Mouse (Mus musculus): ENCODE measurements around the gene Vti1a. TPM values are rescaled to one million over a fixed set of nuclear protein-coding genes. Genes with fewer than 3 reads are reported as not detected.

The Vti1a gene
- total RNA-seq, 2 experiments from 2014 or later, result 14.8 to 15.6 TPM

DNA sequence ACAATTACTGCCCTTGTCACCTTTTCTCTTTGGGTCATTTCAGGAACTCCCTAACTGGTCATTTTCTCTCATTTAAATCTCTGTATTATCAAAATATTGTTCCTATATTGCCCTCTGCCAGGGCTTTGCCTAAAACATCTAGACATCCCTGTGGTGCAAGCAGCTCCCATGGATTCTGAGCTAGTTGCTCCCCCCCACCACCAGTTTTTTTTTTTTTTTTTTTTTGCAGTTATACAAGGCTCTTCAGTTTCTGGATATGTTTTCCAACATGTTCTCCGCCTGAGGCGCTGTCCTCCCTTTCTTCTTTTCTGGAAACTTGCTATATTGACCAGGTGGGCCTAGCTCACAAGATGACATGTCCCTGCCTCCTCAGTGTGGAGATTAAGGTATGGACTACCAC is 2.4 kb upstream of the Vti1a start:
- DNase-seq, result no peak

DNA sequence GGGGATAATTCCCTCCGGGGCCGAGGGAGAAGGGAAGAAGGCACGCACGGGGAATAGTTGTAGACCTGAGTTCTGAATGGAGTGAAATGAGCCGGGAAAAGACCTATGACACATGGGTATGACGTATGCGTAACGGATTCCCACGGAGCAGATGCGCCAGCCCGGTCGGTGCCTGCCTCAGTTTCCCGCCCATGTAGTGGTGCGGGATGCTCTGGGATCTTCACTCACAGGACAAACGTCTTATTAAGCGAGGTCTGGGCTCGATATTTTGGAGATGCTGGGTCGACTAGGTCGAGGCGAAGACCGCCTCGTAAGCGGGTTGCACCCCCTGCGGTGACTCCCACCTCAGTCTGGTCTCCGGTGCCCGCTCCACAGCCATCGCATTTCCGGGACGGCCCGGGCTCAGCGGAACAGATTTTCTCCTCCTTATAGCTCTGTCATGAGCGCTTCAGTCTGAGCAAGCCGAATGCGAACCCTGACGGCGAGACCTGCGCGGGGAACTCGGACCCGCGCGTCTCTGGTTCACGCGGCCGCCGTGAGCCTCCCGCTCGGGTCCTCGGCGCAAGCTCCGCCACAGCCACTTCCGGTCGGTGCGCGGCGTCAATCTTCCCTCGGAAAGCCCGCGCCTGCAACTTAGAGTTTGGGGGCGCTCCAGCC is 515 bp upstream of the Vti1a start, which contains the start of gene Zdhhc6:
TSS of gene Zdhhc6 (minus strand) at position 581 of the 657 bp plus-strand sequence.
- DNase-seq, result peak; percentile 88

DNA sequence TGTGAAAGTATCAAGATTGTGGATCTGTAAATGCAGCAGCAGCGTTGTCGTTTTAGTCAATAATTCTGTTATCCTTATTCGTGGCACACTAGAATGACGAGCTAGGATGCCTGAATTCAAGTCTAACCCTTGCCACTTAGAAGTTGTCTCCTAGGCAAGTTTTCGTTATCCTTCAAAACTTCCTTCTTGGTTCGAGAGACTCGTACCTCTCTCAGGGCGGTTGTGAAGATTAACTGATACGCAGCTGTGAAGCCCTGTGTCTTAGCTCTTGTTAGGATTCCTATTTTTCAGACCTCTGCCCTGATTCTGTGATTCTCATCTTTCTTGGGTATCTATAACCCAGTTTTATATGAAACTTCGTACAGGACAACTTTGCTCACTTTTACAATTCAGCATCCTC is 806 bp downstream of the Vti1a start:
- no peak for DNase-seq

DNA sequence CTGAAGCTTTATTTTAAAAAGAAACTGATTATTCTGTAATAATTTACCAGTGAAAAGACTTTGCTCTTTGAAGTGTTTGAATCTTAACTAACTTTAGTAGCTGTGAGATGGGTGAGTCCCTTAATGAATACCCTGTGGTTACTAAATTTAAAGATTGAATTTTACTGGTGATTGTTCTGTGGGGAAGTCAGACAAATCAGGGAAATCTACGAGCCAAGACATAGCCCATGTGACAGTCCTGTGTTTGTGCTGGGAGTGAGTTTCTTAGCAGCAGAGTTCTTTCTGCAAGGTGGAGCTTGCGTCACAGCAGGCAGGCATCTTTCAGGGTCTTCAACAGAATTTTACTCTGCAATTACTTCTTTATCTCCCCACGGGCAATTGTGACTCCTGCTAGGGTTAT is 2.9 kb downstream of the Vti1a start:
- DNase-seq, result no peak

DNA sequence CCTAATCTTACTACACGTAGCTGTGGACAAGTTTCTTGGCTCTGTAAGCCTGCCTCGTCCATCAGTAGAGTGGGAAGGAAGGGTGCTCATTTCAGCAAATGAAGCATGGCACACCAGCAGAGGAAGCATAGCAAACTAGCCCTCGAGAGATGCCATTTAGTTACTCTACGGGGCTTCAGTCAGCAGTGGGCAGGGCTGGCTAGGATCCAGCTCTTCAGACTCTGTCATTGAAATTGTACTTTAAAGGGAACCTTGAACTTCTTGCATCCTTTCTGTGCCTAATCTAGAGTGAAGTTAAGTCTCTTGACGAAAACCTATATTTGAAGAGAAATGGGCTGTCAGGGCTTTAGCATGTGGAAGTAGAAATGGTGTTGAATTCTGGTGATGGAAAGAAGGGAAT is 3.4 kb downstream of the Vti1a start:
- DNase-seq, result no peak

DNA sequence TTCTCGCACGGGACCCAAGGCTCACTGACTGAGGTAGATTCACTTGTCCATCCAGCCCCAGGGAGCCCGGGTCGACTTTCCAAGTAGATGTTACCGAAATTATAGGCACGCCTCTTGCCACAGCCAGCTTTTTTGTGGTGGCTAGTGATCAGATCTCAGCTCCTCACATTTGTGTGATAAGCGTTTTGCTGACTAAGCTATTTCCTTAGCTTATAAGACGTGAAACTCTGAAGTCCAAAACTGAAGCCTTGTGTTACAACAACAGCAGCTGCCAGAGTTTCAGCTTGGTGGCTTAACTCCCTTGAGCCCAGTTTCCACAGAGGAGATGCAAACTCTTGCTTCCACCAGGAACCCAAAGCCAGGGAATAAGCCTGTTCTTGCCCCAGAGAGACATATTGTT is 6.5 kb downstream of the Vti1a start:
- no peak for DNase-seq

DNA sequence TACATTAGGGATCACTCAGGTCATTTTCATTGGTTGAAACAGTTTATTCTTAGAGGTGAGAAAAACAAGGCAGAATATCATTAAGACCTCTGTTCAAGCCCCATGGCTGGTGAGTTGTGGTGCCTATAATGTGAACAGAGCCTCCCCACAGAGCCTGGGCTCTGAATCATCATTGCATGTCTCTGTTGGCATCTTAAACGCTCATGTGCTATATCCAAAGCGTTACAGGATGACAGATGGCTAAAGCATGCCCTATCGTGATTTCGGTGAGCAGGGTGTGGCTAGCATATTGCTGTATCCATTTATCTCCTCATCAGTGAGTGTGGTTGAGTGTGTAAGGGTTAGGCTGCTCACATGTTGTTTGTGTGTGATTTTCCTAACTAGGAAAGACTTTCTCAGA is 11.4 kb downstream of the Vti1a start:
- no peak for DNase-seq

DNA sequence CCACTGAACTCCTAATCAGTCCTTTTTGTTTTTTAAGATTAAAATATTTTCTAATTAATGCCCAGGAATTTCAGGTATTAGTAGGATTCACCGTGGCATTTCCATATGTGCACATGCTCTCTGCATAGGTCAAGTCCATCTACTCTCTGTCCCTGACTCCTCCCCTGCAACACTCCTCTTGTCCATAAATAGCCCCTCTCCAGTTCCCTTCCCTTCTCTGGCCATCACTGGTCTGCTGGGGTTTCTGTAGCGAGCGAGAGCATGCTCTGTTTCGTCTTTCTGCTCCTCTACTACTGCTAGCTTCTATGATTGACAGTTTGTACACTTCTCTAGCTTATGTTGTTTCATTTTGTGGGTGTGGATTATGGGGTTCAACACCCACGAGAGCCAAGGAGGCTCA is 15.7 kb downstream of the Vti1a start:
- no peak for DNase-seq

DNA sequence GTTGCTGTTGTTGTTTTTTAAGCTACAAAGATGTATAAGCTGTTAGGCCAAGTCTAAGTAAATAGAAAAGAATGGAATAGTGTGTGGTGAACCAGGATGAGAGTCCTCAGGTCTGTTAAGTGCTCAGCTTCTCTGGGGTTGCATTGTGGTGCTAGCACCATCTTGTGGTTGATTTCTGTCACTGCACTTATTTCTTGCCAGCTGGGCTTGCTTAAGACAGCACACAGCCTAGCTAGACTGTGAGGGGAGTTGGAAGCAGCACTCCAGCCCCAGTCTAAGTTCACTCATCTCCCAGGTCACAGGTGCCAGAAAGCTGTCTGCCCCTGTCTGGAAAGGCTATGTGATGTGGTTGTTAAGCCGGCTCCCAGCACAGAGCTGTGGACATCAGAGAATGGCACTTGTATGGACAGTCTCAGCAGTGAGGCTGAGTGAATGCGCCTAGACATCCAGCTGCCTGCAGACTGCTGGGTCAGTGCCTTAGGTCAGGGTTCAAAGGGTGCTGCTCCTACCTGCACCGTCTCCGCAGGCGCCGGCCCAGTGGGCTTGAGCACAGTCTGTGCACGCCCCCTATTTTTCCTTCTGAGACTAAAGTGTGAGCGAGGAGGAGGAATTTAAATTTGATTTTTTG is 16.7 kb downstream of the Vti1a start:
- peak; percentile 38 for DNase-seq

DNA sequence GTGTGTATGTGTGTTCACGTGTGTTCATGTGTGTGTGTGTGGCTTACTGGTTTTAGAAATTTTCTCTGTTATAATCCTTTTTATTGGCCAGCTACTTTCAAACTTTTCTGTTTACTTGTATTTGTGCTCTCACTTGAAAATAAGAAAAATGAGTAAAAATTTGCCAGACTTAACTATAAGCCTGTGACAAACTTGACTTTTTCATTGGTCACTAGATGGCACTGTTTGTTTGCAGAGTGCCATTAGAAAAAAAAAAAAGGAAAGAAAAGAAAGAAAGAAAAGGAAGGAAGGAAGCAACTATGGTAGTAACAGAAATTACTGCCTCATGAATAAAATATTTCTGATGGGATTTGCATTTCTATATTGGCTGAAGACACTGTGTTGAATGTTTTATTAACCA is 19.8 kb downstream of the Vti1a start:
- no peak for DNase-seq

DNA sequence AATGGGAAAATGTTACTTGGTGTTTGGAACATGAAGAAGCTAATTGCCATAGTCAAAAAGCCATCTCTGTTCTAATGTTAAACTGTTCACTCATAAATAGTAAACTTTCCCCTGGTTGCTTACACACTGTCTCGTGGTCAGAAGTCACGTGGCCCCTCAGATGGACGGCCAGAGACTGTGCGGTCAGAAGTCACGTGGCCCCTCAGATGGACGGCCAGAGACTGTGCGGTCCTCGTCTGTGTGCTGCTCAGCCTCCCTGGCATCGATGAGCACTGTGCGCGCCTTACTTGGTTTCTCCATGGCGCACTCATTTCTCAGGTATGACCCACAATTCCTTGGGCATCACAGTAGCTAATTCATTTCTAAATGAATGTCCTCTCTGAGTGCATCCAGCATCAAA is 20.3 kb downstream of the Vti1a start:
- DNase-seq, result no peak

DNA sequence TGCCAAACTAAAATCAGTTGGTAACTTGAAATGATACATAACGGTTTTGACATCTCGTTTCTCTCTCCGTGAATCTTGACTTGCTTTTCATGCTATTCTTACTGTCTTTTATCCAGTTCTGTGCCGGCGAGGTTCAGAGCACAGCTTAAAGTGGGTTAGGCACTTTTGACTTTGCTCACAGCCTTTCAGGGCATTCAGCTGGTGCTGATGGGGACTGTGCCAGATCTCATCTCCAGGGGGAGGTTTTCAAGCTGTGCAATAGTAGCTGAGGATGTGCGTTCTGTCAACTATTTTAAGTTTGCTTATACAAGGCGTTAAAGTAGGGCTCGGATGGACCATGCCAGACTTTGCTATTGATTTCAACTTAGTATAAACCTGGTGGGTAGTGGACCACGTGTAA is 21.0 kb downstream of the Vti1a start:
- no peak for DNase-seq

DNA sequence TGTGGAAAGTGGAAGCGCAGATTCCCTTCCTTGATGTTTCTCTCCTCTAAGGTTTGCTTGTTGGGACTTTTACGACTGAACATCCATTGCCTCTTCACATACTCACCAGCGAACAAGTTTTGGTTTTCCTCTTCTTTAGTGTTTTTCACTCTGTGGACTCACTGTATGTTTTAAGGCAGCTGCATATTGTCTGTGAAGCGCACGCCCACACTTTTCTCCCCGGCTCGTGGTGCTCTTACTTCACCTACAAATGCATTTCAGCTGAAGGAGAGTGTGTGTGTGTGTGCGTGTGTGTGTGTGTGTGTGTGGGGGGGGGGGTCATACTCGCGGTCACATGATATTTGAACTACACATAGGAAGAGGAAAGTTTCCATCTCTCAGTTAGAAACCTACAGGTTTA is 21.6 kb downstream of the Vti1a start:
- no peak for DNase-seq

DNA sequence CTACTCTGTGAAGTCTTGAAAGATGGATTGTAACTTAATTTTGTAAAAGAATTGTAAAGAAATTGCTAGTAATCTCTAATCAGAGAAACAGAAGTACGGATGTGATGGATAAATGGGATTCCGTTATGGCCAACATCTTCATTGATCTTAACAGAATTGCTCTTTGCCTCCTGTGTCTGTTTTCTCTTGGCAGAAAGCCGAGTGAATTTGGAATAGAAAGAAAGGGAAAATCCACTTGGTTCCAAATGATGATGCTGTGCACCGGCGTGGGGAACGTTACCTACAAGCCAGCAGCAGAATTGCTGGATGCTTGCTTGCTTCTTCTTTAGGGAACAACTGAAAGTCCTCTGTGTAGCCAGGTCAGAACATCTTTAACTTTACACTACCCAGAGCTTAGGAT is 24.4 kb downstream of the Vti1a start:
- no peak for DNase-seq

DNA sequence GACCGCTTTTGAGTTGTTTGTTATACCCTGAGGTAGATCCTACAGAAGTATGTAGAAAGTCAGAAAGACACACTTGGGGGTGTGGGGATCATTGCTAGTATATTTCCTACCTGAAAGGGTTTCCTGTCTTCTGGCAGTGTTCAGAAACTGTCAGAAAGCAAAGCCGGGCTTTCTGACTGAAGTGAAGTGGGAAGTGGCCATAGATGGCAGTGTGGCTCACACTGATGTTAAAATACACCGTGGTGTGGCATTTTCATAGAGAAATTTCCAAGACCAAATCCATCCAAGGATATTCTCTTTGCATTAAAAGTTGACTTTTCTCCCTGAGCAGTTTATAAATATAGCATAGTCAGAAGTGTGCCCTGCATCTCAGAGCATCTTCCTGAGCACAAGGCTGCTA is 25.3 kb downstream of the Vti1a start:
- DNase-seq, result no peak

DNA sequence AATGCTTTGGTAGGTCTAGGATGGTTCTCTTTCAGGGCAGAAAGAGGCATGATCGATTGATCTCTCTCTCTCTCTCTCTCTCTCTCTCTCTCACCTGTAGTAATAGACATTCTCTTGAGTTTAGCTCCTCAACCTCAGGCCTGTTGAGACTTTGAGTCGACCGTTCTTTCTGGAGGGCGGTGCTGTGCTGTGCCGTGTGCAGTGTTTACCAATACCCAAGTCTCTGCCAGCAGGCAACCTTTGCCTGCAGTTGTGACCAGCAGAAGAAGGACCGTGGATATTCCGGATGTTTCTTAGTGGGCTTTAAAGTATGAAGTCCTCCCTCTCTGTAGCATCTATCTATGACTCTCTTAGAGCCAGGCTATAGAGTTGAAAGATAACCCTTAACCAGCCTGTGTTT is 26.3 kb downstream of the Vti1a start:
- no peak for DNase-seq

DNA sequence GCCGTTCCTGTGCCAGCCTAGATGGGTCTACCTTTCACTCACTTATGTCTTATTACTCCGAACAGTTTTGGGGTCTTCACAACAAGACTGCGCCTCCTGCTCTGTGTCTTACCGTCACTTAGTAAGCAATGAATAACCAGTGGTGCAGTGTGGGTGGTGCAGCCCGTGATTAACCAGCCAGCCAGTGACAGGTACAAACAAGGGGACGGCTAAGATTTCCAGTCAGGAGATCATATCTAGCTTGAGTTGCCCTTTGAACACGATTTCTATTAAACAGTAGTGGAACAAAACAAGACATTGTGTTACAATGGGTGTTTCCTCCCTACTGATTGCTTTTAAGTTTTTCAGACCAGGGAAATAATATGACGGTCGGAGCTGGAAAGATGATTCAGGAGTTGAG is 27.2 kb downstream of the Vti1a start:
- DNase-seq, result no peak

DNA sequence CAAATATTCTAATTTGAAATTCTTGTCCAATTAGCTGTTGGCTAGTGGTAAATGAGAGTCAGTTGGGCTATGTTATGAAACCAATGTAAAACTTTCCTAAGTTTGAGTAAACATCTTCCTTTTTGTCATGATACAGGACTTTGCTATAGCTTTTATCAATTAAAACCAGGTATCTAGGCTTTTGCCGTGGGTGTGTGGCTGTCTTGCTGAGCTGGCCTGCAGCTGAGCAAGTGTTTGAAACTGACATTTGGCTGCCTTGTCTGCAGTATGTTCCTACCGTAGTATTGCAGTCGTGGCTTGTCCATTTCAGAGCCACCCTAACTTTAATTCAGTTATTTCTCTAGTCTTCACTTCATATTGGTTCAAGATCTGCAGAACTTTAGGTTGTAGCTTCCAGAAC is 32.1 kb downstream of the Vti1a start:
- no peak for DNase-seq

DNA sequence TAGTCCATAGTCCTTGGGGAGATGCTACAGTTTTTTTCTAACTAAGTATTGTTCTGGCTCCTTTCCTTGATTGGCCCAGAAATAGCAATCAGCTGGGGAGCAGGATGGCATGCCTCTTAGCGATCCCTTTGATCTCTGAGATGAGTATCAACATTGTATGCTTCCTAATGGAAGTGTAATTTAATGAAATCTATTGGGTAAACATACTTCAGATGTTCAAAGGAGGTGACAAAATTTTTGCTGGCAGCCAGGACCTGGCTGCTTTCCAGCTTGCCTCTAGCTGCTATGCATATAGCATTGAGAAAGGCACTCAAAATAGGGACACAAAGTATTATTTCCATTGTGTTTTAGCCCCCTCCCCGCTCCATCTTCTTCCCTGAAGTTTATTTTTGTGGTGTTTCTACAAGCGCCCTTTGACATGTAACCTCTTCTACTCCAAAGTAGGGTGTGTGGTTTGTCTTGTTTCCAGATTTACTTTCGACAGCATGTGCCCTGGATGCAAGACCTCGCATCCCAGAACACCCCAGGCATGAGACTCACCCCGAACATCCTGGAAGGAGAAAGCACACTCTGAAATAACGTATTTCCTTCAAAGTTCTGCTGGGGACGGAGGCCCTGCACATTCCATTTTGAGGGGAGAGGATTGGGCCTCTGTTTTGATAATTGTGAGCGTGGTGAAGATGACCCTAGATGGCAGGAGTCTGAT is 34.7 kb downstream of the Vti1a start:
- DNase-seq, result no peak

DNA sequence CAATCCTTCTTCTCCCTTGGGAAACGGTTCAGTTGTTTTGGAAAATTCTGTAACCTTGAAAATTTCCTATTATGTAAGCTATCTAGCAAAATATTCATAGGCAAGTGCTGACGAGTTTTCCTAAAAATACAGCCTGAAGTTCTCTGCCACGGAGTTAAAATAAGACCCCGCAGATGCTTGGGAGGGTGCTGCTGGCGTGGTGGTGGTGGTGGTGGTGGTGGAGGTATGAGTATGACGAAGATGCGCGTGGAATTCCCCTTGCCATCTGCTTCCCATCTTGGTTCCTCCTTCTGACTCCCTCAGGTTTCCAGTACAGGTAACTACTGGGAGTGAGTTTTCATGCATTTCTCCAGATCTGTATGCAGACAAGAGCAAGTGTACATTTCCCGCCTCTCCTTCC is 46.5 kb downstream of the Vti1a start:
- no peak for DNase-seq

DNA sequence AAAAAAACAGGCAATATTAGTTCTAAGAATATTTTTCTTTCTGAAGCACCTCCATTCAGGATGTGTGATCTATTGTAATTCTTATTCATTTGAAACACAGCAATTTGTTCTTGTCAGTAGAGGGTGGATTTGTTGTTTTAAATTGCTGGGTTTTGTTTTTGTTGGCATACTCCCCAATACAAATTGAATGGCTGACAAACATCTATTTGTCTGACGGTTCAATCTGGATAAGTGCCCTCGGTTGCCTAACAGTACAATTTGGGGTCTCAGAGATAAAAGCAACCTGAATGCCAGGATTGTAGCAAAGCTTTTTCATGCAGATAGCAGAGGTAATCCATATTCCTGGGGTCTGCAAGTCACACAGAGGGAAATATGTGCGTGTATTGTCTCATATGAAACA is 53.6 kb downstream of the Vti1a start:
- no peak for DNase-seq

DNA sequence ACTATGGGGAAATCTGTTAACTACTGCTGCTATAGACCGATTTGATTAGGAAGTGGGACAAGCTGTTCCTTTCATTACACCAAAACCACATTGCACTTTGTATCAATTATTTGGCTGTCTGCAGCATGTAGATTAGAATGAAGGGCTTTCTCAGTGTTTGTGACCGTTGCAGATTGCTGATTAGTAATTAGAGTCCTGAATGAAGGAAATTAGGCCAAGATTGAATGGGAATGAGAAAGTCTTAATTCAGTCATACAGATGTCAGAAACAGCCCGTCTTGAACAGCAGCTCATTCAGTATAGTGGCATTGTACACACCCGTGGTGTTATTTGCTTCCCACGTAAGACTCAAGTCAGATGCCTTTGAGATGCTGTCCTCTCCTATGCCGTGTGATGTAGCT is 60.2 kb downstream of the Vti1a start:
- DNase-seq, result no peak

DNA sequence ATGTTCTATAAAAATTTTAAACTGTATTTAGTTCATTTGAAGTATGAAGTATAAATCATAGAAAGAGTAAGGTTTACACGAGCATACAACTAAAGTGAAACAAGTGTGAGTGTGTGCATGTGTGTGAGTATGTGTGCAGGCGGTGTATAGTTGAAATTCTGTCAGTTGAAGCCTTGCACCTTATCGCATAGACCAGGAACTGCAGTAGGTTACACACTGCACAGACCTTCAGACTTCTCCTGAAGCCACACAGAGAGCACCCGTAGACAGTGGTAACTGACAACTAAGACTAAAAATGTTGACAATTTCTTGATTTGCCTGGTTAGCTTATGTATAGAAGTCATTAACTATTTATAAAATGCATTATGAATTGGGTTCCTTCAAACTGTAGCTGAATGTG is 61.4 kb downstream of the Vti1a start:
- DNase-seq, result no peak

DNA sequence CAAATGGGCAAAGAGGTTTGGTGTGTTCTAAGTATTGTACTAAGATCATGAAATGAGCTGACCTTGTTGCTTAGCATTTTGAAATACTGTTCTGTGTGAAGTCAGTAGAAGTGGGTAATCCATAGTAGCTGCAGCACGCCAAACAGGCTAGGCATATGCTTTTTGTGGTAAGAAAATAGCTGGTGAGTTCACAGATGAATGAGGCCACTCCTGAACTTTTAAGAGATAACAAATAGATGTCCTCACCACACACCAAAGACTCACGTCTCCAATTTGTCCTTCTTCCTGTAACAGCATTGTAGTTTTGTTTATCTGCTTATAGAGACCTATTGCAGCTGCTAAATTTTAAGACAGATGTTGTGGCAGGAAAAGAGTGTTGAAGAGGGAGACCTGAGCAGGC is 62.8 kb downstream of the Vti1a start:
- no peak for DNase-seq
